Mouse (Mus musculus): Measurements from ENCODE around the gene Utf1. TPM values are rescaled to one million over a fixed set of nuclear protein-coding genes. Genes with fewer than 3 reads are reported as not detected.

The Utf1 gene
- total RNA-seq, 1 experiment = 147 TPM

GRCm38 (mm10) chr7:139979011-139979719 lies 35.6 kb downstream of the Utf1 start:
- Histone ChIP-seq H3K36me3 (ENCODE audit: control insufficient read depth, insufficient read depth, low read length, poor library complexity, severe bottlenecking) (no peaks in the 10 kb centered on the region), H3K9me3 (ENCODE audit: control insufficient read depth, insufficient read depth, low read depth, low read length) (no peaks in the 10 kb centered on the region), H3K4me3 (ENCODE audit: insufficient read depth in 1 of 2, low read depth in 1 of 2, low read length in 2 of 2, poor library complexity in 1 of 2, severe bottlenecking in 1 of 2) (peak overlapping the region in 1 of 2 experiments; percentile 88; a peak in 2 of 4 replicates), H3K9ac (ENCODE audit: insufficient read depth, low read depth, low read length, poor library complexity, severe bottlenecking) (no peak overlapping the region; the same call in 1 of the 2 replicates), H3K4me1 (ENCODE audit: control insufficient read depth in 2 of 2, insufficient read depth in 2 of 2, low read length in 2 of 2, poor library complexity in 1 of 2) (peaks cover 3 to 21% of the 10 kb centered on the region in 2 experiments; a peak in 3 of 4 replicates), H3K27ac (ENCODE audit: insufficient read depth, low read depth, low read length, poor library complexity, severe bottlenecking) (no peak overlapping the region)
- TF ChIP-seq HCFC1 (IDR thresholded peaks at IDR 0.05; ENCODE audit: borderline replicate concordance, insufficient read depth, low read length) = no peak
- TF ChIP-seq ZC3H11A (IDR thresholded peaks at IDR 0.05; ENCODE audit: borderline replicate concordance, low read depth, low read length) = no peak
- no peak for TF ChIP-seq CHD2 (IDR thresholded peaks at IDR 0.05; ENCODE audit: low read depth, low read length)
- TF ChIP-seq ZNF384 (IDR thresholded peaks at IDR 0.05; ENCODE audit: low read depth, low read length) = no peak
- TF ChIP-seq MAFK (IDR thresholded peaks at IDR 0.05; ENCODE audit: insufficient read depth, low read depth, low read length) = no peak
- DNase-seq (ENCODE audit: low read depth, low spot score) = no peak
- in situ Hi-C loops (cut with MboI; ENCODE audit: low sequenced_read_pairs in 2 of 2, unreplicated experiment in 2 of 2) = no loop called here

- TF ChIP-seq ZC3H11A (IDR thresholded peaks at IDR 0.05; ENCODE audit: borderline replicate concordance, low read depth, low read length) (no peak), MAFK (IDR thresholded peaks at IDR 0.05; ENCODE audit: insufficient read depth, low read depth, low read length) (0 out of 2 replicates have a peak, but pooled peaks have one; percentile 42)
- Histone ChIP-seq H3K4me1 (ENCODE audit: control insufficient read depth in 2 of 2, insufficient read depth in 2 of 2, low read length in 2 of 2, poor library complexity in 1 of 2) (peaks cover 0 to 9% of the 10 kb centered on the region in 2 experiments; a peak in 2 of 4 replicates), H3K9me3 (ENCODE audit: control insufficient read depth, insufficient read depth, low read depth, low read length) (no peaks in the 10 kb centered on the region), H3K9ac (ENCODE audit: insufficient read depth, low read depth, low read length, poor library complexity, severe bottlenecking) (no peak overlapping the region), H3K27ac (ENCODE audit: insufficient read depth, low read depth, low read length, poor library complexity, severe bottlenecking) (no peak overlapping the region), H3K36me3 (ENCODE audit: control insufficient read depth, insufficient read depth, low read length, poor library complexity, severe bottlenecking) (no peaks in the 10 kb centered on the region), H3K4me3 (ENCODE audit: insufficient read depth in 1 of 2, low read depth in 1 of 2, low read length in 2 of 2, poor library complexity in 1 of 2, severe bottlenecking in 1 of 2) (no peak overlapping the region)
- DNase-seq (ENCODE audit: low read depth, low spot score) = no peak
- in situ Hi-C loops (cut with MboI; ENCODE audit: low sequenced_read_pairs in 2 of 2, unreplicated experiment in 2 of 2) = no loop called here
Observed at GRCm38 (mm10) chr7:139980778-139981177, 37.2 kb downstream of the Utf1 start.

- in situ Hi-C loops (cut with MboI; ENCODE audit: low sequenced_read_pairs in 2 of 2, unreplicated experiment in 2 of 2) = no loop called here
- no peak overlapping the region for H3K4me3 ChIP-seq (ENCODE audit: insufficient read depth in 1 of 2, low read depth in 1 of 2, low read length in 2 of 2, poor library complexity in 1 of 2, severe bottlenecking in 1 of 2)
Observed at GRCm38 (mm10) chr7:139982058-139982457, 38.5 kb downstream of the Utf1 start.

GRCm38 (mm10) chr7:139984505-139984904 lies 40.9 kb downstream of the Utf1 start:
- in situ Hi-C loops (cut with MboI; ENCODE audit: low sequenced_read_pairs in 2 of 2, unreplicated experiment in 2 of 2) = no loop called here
- H3K9ac ChIP-seq (ENCODE audit: insufficient read depth, low read depth, low read length, poor library complexity, severe bottlenecking) = no peak overlapping the region
- TF ChIP-seq CHD2 (IDR thresholded peaks at IDR 0.05; ENCODE audit: low read depth, low read length) (no peak), ZC3H11A (IDR thresholded peaks at IDR 0.05; ENCODE audit: borderline replicate concordance, low read depth, low read length) (no peak), MAFK (IDR thresholded peaks at IDR 0.05; ENCODE audit: insufficient read depth, low read depth, low read length) (no peak), HCFC1 (IDR thresholded peaks at IDR 0.05; ENCODE audit: borderline replicate concordance, insufficient read depth, low read length) (no peak)
- no peaks in the 10 kb centered on the region for H3K36me3 ChIP-seq (ENCODE audit: control insufficient read depth, insufficient read depth, low read length, poor library complexity, severe bottlenecking)
- H3K27ac ChIP-seq (ENCODE audit: insufficient read depth, low read depth, low read length, poor library complexity, severe bottlenecking) = no peak overlapping the region
- H3K4me1 ChIP-seq (ENCODE audit: control insufficient read depth in 2 of 2, insufficient read depth in 2 of 2, low read length in 2 of 2, poor library complexity in 1 of 2) = no peaks in the 10 kb centered on the region; a peak in 1 of 4 replicates
- H3K4me3 ChIP-seq (ENCODE audit: insufficient read depth in 1 of 2, low read depth in 1 of 2, low read length in 2 of 2, poor library complexity in 1 of 2, severe bottlenecking in 1 of 2) = no peak overlapping the region
- DNase-seq (ENCODE audit: low read depth, low spot score) = no peak
- no peaks in the 10 kb centered on the region for H3K9me3 ChIP-seq (ENCODE audit: control insufficient read depth, insufficient read depth, low read depth, low read length)

More at GRCm38 (mm10) chr7:139982058-139982457, 38.5 kb downstream of the Utf1 start:
- no peak overlapping the region for H3K27ac ChIP-seq (ENCODE audit: insufficient read depth, low read depth, low read length, poor library complexity, severe bottlenecking)
- no peak overlapping the region for H3K9ac ChIP-seq (ENCODE audit: insufficient read depth, low read depth, low read length, poor library complexity, severe bottlenecking)
- TF ChIP-seq CHD2 (IDR thresholded peaks at IDR 0.05; ENCODE audit: low read depth, low read length) = no peak
- TF ChIP-seq ZNF384 (IDR thresholded peaks at IDR 0.05; ENCODE audit: low read depth, low read length) = no peak
- TF ChIP-seq HCFC1 (IDR thresholded peaks at IDR 0.05; ENCODE audit: borderline replicate concordance, insufficient read depth, low read length) = no peak
- no peak for TF ChIP-seq MAFK (IDR thresholded peaks at IDR 0.05; ENCODE audit: insufficient read depth, low read depth, low read length)
- TF ChIP-seq ZC3H11A (IDR thresholded peaks at IDR 0.05; ENCODE audit: borderline replicate concordance, low read depth, low read length) = no peak
- peaks cover 0 to 4% of the 10 kb centered on the region in 2 experiments; a peak in 1 of 4 replicates for H3K4me1 ChIP-seq (ENCODE audit: control insufficient read depth in 2 of 2, insufficient read depth in 2 of 2, low read length in 2 of 2, poor library complexity in 1 of 2)
- H3K36me3 ChIP-seq (ENCODE audit: control insufficient read depth, insufficient read depth, low read length, poor library complexity, severe bottlenecking) = no peaks in the 10 kb centered on the region
- DNase-seq (ENCODE audit: low read depth, low spot score) = no peak
- H3K9me3 ChIP-seq (ENCODE audit: control insufficient read depth, insufficient read depth, low read depth, low read length) = no peaks in the 10 kb centered on the region
